In the genomic region with DNA sequence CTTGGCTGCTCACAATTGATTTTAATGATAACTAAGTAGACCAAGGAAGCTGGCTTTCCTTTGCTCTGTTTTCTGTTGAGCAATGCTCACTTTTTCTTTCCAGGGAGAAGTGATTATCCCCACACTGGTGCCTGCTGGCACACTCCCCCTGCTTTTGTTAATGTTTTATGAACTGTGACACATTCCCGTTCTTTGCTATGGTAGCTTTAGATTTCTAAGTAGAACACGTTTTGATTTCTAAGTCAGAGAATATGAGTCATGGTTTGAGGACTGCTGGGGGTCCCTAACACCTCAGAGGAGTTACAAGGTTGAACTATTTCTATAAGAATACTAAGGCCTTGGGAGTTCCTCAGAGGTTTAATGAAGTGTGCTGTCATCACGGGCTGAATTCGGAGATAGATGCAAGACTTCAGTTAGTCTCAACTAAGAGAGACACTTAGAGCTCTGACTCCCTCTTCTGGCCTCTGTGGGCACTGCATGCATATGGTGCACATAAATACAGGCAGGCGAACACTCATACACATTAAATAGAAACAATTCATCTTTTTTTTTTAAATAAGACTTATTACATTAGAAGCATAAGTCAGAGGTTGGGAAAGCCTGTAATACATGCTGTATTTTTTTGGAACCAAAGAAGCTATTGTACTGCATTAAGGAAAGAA, we compare ENCODE assay signal across 17 mouse cellular contexts.
DNase-seq lines count a peak whose midpoint lies in the region; ATAC-seq and TF ChIP-seq lines count a peak whose summit lies in the region.
"Had no signal": no experiment of that assay in that cellular context is flagged by ENCODE, and none has a peak within 500 bp of the region (broad histone marks: within the 10 kb centered on the region; RNA-seq: fewer than 3 reads in every experiment).

No protein-coding gene starts in this region.

- 91% methylated on average over 5 of the region's 5 CpGs for WGBS in heart, embryonic 12.5 days
- 60% methylated on average over 5 of the region's 5 CpGs for WGBS in kidney, postnatal 0 days

- H3K27me3 ChIP-seq in heart, embryonic 12.5 days (replicated peaks) = no peaks in the 10 kb centered on the region
- no peaks in the 10 kb centered on the region for H3K27me3 ChIP-seq in kidney, postnatal 0 days (ENCODE audit: insufficient read depth, low read length)
- no peaks in the 10 kb centered on the region for H3K27me3 ChIP-seq in E14TG2a.4 (ENCODE audit: insufficient read depth, low read length)
- H3K27me3 ChIP-seq: CH12.LX; lung, embryonic 15.5 days had no signal

- H3K9me3 ChIP-seq in heart, embryonic 12.5 days (replicated peaks) = no peaks in the 10 kb centered on the region
- H3K9me3 ChIP-seq in kidney, postnatal 0 days (replicated peaks; ENCODE audit: low read length) = no peaks in the 10 kb centered on the region
- no peaks in the 10 kb centered on the region for H3K9me3 ChIP-seq in E14TG2a.4 (ENCODE audit: low read length)
- H3K9me3 ChIP-seq: embryonic facial prominence, embryonic 10.5 days; lung, embryonic 15.5 days had no signal

- ATAC-seq in heart, embryonic 12.5 days (ENCODE audit: insufficient number of reproducible peaks, low FRiP score) = no peak
- ATAC-seq in kidney, postnatal 0 days (replicated peaks; ENCODE audit: low FRiP score, low read depth) = no peak

- TF ChIP-seq CTCF in kidney, postnatal 0 days (IDR thresholded peaks at IDR 0.05; ENCODE audit: low read depth) = peak; percentile 48
- TF ChIP-seq CTCF in E14TG2a.4 (conservative IDR thresholded peaks at IDR 0.05; ENCODE audit: low read length) = peak; percentile 83

- H3K9ac ChIP-seq in heart, embryonic 12.5 days = no peak overlapping the region
- H3K9ac ChIP-seq in kidney, postnatal 0 days (ENCODE audit: low read depth, low read length) = no peak overlapping the region
- H3K9ac ChIP-seq: lung, embryonic 15.5 days had no signal

- H3K27ac ChIP-seq in heart, embryonic 12.5 days (ENCODE audit: poor library complexity, severe bottlenecking) = no peak overlapping the region
- H3K27ac ChIP-seq in kidney, postnatal 0 days = no peak overlapping the region
- H3K27ac ChIP-seq: embryonic facial prominence, embryonic 10.5 days; hindbrain, embryonic 10.5 days; lung, embryonic 15.5 days; macrophage; midbrain, embryonic 10.5 days had no signal

- peak; percentile 15 for DNase-seq in heart, adult 11 months
- no peak for DNase-seq in kidney, postnatal 0 days (ENCODE audit: low spot score)
- DNase-seq in kidney, postnatal 25 days = no peak
- DNase-seq in R1 (ENCODE audit: low read depth, low spot score) = peak; percentile 67
- no peak for DNase-seq in retina, embryonic 14.5 days (ENCODE audit: low spot score)
- DNase-seq: cerebellum, adult 2 months; gastrocnemius, postnatal 14 days; thymus, postnatal 25 days had no signal

- H3K4me1 ChIP-seq in heart, embryonic 12.5 days (replicated peaks) = no peaks in the 10 kb centered on the region
- no peaks in the 10 kb centered on the region for H3K4me1 ChIP-seq in kidney, postnatal 0 days (replicated peaks; ENCODE audit: insufficient read depth, low read length)
- H3K4me1 ChIP-seq in E14TG2a.4 (replicated peaks; ENCODE audit: low read depth, low read length) = no peaks in the 10 kb centered on the region
- H3K4me1 ChIP-seq: hindbrain, embryonic 10.5 days; lung, embryonic 15.5 days; midbrain, embryonic 10.5 days had no signal

- peaks cover 36% of the 10 kb centered on the region for H3K36me3 ChIP-seq in heart, embryonic 12.5 days
- H3K36me3 ChIP-seq in kidney, postnatal 0 days (ENCODE audit: insufficient read depth, low read length) = no peaks in the 10 kb centered on the region
- no peaks in the 10 kb centered on the region for H3K36me3 ChIP-seq in E14TG2a.4 (ENCODE audit: insufficient read depth, low read length)
- H3K36me3 ChIP-seq: embryonic facial prominence, embryonic 10.5 days; hindbrain, embryonic 10.5 days; lung, embryonic 15.5 days had no signal

- H3K4me2 ChIP-seq in heart, embryonic 12.5 days = no peak overlapping the region
- H3K4me2 ChIP-seq in kidney, postnatal 0 days (ENCODE audit: low read length) = no peak overlapping the region
- H3K4me2 ChIP-seq: liver, embryonic 11.5 days; lung, embryonic 15.5 days had no signal

- no peak overlapping the region for H3K4me3 ChIP-seq in heart, embryonic 12.5 days
- no peak overlapping the region for H3K4me3 ChIP-seq in kidney, postnatal 0 days (replicated peaks; ENCODE audit: low read depth, low read length)
- no peak overlapping the region for H3K4me3 ChIP-seq in E14TG2a.4 (replicated peaks; ENCODE audit: low read length)
- H3K4me3 ChIP-seq: embryonic facial prominence, embryonic 10.5 days; hindbrain, embryonic 10.5 days; lung, embryonic 15.5 days; midbrain, embryonic 10.5 days had no signal

Comparison
In these comparisons a context has a peak if more than half of its experiments do, and no peak if none do; other contexts are left out.
1. DNase-seq: peak in heart, adult 11 months (single experiment) and R1 (single experiment); none in kidney, postnatal 0 days (single experiment), kidney, postnatal 25 days (0 of 2) and retina, embryonic 14.5 days (single experiment).